Mouse (Mus musculus) forelimb bud, embryonic 11.5 days (tissue): ENCODE data around the gene Pcare.

Source experiments
- DNase-seq: peaks from one replicate; pipeline ENCODE4 v3.0.0-alpha.2; 2012; ENCODE audit warnings: low read depth, low spot score

Pcare gene

DNA sequence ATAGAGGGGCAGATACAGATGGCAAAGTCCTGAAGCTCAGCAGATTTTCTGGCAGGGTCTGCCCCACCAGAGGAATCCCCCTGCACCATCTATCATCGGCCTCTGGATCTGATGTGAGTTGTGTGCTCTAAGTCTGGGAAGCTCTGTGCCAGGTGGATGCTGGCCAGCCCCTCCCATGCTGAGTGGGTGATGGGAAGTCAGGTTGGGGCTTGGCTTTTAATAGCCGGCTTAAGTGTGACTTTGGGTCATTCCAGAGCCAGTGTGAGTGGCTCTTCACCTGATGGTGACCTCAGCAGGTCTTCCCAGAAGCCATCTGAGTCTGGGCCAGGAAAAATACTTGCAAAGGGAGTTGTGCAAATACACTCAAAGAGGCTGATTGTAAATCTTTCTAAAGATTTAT is 22.0 kb downstream of the Pcare start:
- no peak for DNase-seq

DNA sequence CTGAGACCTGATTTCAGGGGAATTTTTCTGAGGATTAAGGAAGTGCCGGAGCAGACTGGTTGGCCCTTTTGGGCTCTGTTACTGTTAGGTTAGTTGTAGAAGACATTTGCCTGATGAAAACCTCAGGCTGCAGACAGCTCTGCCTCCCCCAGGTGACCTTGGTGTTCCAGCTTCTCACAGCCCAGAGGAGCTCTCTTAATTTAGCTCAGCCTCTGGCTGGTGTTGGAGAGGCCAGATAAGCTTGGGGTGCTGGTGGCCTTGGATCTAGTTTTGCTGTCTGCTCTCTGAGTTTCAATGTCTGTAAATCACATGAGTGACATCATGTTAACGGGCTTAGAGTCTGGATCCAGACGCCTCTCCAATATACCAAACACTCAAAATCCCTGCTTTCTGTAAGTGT is 31.7 kb downstream of the Pcare start:
- no peak for DNase-seq

DNA sequence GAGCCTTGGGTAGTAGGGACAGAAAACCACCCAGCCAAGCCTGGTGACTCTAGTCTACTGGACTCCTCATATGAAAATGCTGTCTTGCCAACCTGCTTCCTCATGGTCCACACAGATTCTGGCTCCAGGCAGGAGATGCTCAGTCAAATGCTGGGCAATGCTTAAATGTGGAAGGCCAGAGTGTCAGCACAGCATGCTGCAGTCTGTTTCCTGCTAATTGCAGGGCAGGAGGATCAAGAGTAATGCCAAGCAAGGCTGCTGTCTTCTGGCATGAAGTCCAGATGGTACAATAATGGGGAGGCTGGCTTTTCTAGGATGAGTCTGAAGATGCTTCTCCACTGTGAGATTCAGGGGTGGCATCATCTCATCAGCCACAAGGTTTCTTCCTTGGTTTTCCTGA is 32.3 kb downstream of the Pcare start:
- no peak for DNase-seq

DNA sequence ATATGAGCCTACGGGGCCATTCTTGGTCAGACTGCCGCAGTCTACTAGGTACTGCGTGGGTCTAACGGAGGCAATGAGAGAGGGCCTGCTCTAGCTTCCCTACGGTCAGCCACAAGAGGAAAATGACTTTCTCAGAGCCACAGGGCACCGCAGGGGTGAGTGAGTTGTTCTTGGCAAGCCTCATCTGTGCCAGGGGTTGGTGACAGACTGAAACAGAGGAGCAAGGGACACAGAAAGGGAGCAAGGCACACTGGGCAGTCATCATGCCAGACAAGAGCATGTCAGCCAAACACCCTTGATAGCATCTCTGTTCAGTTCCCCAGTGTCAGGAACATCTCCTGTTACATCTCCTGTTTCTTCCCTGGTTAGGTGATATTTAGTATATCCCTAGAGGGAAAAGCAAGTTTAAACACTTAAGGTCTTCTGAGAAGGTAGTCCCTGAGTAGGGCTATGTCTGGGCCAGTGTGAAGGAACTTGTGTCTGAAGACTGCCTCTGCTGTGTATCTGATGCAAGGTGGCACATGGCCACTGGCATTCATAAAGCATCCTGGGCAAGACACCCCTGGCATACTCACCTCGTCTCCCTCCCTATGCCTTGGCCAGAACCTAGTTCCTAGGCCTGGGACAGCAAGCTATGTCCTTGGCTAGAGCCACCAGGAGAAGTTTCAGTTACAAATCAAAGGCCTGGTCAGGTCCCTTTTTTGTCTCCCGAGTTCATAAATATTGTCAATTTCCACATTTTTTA is 34.6 kb downstream of the Pcare start:
- DNase-seq: no peak

DNA sequence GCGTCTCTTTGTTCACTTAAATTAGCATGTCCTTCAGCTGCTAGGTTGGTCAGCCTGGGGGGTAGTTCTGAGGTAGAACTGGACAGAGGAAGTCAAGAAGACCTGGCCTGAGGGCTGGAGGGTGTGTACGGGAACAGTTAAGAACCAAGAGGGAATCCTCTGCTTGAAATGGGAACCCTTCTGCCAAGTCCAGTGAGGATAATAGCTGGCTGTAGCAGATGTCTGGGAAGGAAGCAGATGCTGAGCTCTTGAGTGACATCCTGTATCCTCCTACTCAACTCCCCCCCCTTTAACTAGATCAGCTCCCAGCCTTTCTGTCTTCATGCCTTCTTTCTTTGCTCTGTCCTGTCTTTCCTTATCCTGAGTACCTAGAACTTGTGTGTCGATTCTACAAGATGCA is 37.7 kb downstream of the Pcare start:
- no peak for DNase-seq

DNA sequence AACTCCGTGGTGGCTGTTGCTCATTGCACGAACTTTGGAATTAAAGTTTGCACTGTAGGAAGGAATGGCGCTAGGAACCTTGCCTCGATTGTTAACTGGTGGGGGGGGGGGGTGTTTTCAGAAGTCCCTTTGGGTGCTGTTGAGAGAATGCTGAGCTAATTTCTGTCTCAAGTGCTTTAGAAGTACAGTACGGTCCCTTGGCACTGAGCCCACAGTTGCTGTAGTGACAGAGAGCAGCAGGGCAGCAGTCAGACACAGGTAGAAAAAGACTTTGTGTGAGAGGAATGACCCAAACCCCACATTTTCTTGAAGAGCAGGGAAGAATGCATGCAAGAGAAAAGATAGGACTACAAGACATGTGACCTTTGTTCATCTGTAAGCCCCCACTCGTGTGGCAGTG is 40.4 kb downstream of the Pcare start:
- no peak for DNase-seq

DNA sequence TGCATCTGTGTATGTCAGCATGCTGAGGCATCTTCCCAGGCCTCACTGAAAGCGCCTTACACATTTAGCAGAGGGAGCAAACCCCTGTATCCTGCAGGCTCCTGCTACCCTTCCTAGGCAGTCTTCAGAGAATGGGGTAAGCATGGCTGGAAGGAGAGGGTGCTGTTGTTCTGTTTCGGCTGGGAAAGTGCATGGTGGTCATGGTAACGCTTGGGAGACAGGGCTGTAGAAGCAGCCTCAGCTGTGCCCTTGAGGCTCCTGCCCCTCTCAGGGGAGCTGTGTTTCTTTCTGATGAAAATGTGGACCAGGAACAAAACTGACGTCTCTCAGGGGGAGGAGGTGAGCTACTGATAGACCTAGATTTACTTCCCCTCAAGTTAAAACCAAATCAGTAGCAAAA is 45.0 kb downstream of the Pcare start:
- DNase-seq: no peak

DNA sequence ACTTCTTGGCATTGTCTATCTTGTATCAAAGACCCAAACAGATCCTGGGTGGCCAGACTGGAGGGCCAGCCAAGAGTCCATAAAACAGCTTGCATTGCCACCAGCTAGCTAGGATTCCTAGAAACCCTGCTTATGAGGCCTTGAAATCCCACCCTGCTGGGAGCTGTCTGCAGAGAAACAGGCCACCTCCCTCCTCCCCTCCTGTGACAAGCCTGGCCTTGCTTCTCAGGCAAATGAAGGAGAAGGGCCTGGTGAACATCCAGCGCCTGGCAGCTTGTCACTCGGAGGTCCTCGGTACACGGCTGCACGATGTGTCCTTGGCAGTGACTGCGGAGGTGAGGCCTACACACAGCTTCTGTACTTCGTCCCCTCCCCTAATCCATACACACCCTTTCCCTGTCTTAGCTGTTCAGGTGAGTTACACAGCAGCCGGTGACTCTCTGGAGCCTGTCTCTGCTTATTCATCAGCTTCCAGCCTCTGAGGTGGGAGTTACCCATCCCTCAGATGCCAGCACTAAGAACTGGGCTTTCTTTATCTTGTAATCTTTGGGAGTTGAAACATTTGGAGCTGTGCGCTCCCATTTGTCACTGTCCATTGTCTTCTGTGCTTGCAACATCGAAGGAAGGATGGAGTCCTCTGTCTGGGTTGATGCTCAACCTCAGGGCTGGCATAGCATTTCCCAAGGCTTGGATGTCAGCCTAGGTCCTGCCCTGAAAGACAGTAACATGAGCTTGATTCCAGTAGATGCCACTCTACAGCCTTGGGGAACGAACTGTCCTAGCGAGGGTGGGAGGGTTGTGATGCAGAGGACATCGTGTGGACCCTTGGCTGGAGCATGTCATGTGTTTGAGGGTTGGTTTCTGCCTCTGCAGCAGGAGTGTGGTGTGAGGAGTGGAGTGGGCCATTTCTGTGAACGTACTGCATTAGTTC is 46.9 kb downstream of the Pcare start:
- DNase-seq: no peak

DNA sequence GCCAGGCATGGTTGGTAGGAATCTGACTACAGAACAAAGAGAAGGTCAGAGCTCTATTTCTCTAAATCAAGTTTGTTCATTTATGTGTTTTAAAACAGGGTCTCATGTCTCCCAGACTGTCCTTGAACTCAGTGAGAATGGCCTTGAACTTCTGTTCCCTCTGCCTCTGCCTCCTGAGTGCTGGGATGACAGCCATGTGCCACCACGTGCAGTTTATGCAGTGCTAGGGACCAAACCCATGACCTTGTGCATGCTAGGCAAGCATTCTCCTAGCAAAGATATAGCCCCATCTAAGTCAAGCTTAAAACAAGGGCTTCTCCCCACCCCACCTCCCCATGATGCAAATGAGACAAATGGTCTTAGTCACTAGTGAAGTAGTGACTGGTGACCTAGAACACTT is 47.6 kb downstream of the Pcare start:
- no peak for DNase-seq

DNA sequence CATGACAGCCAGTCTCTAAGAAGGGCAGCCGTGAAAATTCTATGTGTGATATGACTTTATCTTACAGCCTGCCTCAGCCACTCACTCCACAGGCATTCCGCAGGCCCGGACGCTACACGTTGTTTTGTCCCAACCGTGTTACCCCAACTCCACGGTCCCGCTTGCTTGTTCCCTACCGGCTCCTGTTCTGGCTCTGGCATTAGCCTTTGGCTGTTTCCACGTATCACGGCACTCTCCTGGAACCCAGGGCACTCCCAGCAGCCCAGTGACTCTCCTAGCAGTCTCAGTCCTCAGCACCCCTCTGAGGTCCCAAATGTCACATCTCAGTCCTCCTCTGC is 54.1 kb downstream of the Pcare start:
- no peak for DNase-seq

DNA sequence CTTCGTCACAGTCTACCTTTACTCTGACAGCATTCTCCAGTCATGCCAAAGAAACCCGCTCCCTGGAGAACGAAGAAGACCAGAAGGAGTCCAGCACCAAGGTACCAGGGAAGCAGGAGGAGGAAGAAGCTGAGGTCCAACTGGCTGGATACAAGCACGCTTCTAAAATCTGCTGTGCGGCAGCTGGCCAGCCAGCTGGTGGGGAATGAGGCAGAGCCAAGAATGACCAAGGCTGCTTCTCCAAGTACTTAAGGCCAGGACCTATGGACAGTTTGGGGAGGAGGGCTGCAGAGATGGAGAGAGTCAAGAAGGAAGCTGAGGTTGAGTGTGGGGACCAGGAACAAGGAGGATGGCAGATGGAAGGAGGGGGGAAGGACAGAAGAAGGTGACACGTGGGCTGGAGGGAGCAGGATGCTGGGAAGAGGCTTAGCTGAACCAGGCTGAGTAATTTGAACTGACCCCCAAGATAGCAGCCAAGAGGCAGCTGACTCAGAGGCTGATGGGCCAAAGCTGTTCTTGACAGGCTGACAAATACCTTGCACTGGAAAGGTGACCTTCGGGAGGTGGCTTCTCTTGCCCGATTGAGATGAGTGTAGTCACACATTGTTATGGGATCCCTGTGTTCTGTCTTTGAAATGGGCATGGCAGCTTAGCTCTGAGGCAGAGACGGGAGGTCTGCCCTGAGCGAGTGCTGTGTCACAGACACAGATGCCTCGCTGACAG is 54.6 kb downstream of the Pcare start:
- DNase-seq: no peak

DNA sequence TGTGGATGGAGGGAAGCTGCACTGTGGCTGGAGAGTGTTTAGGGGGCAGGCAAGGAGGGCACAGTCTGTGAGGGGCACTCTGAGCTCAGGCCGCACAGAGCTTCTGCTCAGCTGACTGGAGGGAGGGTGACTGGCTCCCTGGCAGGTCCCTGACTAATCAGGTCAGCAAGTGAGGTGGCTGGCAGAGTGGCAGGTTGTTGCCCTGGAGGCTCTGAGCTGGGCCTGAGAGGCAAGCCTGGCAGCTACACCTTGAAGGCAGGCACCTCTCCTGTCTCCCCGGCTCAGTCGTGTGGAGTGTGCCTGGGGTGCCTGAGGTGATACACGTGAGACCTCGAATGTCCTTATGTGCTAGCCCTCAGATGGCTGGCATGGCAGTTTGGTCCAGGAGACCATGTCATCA is 56.3 kb downstream of the Pcare start:
- DNase-seq: no peak

DNA sequence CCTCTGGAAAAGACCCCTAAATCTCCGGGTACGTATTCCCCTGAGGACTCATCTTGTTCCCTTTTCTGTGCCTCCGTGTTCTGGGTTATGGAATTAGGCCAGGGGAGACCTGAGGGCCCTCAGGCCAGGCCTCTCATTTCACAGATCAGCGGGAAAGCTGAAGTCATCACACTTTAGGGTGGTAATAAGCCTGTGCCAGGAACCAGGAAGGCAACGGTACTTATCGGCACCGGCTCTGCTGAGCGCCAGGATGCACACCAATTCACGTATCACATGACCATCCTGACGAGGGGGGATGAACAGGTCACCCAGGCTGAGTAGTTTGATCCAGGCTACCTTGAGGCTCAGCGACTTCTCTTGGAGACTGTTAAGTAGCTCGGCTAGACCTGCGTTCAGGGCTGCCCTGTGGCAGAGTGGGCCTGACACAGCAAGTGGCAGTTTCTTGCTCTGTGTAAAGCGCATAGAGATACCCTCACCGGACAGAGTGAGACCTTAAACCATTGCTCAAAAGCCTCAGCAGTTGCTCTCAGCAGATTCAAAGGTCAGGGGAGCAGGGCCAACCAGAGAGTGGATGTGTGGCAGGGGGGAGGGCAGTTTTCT is 56.9 kb downstream of the Pcare start:
- DNase-seq: no peak

DNA sequence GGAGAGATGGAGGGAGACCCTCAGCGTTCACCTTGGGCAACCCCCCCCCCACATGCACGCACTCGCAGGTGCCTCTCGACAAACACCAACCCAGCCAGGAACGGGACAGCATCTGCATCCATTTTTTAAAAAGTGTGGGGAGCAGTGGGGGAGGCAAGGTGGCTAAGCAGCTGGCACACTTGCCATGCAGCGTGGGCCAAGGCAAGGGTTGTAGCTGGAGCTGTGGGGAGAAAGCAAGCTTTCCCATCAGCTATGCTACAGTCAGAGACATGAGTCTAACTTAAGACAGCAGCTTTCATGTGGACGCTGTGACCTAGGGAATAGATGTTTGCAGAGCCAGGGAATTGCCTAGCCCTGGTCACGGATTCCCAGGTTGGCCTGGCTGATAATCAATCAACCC is 57.5 kb downstream of the Pcare start:
- no peak for DNase-seq

DNA sequence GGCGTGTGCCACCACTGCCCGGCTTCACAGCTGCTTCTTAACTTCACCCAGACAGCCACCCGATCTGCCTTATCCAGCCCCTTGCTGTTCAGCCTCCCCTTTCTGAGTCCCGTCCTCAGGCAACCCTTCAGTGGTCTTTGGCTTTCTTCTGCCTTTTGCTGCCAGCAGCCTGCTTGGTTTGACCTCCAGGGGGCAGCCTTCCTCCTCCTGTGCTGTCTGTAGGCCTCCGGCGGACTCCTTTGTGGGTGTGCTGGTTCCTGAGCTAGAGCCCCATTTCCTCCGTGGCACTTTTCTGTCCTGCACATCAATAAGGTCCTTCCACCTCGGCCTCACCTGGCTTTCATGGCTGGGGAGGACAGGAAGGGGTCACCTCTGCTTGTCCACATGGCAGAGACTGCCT is 58.9 kb downstream of the Pcare start:
- DNase-seq: peak; percentile 21
